Mouse (Mus musculus) heart, adult 9 months (tissue): Measurements from ENCODE around the gene Pecr.
"Not testable (repeated sequence)": the region's sequence is repeated elsewhere in the genome, so short reads cannot be mapped to it uniquely, and the experiment has no call there.

Source experiments
- DNase-seq, 2 experiments: peaks; one replicate each; pipeline ENCODE4 v3.0.0; 2022; ENCODE audit warnings: low spot score in 2 of 2

Gene Pecr

DNA sequence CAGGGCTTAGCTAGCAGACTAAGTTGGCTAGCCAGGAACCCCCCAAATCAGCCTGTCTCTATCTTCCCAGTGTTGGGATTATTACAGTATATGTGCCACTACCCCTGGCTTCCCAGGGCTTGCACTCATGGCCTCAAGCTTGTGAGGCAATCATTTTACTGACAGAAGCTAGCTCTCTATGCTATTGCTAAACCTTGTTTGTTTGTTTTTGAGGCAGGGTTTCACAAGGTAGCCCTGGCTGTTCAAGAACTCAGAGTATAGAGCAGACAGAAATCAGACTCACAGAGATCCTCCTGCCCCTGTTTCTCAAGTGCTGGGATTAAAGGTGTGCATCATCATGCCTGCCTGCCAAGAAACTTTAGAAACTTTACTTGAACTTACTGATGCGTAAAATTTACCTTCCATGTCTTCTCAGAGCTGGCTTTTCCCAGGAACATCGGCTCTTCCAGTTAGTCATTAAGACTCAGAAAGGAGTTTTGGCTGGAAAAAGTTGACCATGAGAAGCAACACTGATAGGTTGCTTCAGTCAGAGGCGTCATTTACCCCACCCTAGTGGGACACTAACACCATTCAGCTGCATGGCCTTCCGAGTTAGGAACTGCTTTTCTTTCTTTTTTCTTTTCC, 4.5 kb upstream of the Pecr start:
- DNase-seq: no peak

DNA sequence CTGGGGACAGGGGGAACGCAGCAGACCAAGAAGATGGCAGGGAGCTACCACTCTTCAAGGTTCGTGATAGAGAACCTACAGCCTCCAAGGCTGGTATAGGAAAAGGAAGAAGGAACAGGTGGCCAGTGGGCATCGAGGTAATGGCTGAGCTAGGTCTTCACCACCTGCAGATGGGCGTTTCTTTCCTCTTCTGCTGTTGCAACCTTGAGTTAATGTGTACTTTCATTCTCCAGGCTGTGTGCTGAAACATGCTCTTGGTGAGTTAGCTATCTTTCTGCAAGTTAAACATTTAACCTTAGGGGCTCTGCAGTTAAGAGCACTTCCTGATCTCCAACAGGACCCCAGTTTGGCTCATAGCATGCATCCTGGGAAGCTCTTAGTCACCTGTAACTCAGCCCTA, 3.8 kb upstream of the Pecr start:
- DNase-seq: no peak

DNA sequence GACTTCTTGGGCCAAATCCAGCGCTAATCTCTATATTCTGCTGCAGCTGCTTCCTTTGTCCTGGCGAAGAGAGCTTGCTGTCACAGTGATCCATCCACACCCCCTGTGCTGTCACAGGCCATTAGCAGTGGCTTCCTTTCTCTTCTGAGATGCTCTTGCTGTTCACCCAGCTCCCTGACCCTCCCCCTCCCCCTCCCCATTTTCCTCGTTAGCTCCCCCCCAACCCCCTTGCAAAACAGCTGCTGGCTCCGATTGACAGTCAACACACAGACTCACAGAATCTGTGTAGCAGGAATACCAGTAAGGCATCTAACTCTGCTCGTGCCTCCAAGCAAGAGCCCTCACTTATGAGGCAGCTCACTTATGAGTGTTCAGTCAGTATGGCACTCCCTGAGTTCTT, 2.8 kb upstream of the Pecr start:
- DNase-seq: no peak

DNA sequence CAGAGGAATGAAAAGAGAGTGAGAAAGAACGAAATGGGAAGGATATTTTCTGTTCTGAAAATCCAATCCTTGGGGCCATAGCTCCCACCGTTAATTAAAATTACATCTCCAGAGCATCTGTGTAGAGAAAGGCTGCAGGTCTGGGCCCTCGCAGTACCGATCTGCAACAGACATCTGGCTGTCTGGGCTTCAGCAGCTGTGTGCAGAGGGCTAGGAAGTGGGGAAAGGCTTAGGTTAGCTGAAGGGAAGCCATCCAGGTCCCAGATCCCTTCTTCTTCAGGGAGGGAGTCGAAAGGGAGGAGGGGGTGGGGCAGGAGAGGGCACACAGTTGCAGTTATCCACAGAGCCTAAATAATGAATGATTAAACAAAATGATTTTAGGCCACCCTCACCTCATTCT, 425 bp upstream of the Pecr start:
- no peak for DNase-seq

DNA sequence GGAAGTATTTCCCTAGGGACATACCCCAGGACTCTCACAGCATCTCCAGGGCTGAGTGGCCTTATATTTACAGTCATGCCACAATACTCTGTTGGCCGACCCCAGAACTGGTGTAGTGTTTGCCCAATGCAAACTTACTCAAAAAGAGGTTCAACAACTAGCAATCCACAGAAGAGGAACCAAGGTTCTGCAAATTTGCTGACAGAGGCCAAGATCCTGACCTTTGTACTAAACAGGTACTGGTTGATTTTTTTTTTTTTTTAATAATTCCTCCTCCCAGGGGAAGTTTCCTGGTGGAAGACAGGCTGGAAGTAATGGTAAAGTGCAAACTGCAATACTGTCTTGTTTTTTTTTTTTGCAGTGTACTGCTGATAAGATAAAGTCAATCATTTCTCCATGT, 1.5 kb downstream of the Pecr start:
- DNase-seq: no peak

DNA sequence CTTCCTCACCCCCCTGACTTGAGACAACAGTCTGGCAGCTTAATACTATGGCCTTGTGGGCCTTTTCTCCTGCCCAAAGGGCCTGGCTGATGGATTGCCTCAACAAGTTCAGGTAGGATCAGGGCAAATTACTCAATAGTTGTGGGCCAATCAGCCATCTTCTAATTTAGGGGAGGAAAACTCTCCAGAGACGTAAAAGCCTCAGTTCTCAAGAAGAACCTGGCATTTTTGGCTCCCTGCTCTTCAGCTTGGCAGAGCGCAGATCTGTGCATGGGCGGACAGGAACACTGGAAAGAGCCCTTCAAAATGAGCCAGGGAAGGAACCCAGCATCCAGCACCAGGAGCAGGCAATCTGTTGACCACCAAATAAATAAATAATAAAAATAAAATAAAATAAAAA, 6.0 kb downstream of the Pecr start:
- DNase-seq: no peak

DNA sequence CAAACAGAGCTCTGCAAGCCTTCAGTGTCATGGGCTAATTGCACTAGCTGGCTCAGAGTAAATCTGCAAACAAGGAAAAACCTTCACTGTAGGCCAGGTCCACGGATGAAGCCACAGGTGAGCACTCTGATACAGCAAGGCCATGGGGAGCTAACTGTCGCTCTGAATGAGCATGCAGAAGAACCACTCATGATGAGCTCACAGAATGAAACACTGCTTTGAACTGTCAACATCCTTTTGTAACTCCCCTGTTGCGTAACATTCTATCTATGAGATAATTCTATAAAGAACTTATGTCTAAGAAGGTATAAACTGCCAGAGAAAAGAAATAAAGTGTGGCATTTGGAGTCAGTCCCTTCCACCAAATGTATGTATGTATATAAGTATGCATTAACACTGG, 21.0 kb downstream of the Pecr start:
- DNase-seq: no peak

DNA sequence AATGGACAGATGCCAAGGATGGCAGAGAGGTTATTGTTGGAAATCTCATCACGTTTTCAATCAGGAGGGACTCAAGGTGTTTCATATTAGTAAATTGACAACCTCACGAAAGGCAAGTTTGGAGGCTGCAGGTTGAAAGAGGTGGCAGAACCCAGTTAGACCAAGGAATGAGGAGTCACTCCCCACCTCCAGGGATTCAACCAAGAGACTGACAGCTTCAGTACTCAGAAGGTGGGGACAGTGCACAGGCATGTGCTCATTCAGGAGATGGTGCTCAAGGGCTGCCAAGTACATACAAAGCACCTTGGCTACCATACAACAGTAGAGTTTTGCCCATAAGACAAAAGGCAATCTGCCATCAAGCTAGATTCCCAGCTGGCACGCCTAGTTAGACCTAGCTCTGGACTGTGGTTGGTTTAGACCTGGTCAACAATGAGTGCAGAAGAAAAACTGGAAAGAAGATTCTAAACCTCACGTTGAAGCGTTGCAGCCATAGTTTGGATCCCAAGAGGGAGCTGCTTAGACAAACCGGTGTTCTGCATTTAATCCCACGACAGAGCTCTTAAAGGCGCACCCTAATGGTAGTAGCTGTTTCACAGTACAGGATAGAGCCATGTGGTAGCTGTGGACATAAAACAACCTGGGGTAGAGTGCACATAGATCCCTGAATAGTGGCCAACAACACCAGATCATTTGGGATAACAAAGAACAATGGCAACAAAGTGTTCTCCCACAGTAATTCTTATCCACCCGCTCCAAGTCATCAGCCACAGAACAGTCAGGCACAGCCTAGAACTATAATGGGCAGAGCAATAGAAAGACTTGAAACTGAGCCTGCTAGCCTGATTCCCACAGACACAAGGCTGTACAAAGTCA, 27.5 kb downstream of the Pecr start:
- DNase-seq: no peak

DNA sequence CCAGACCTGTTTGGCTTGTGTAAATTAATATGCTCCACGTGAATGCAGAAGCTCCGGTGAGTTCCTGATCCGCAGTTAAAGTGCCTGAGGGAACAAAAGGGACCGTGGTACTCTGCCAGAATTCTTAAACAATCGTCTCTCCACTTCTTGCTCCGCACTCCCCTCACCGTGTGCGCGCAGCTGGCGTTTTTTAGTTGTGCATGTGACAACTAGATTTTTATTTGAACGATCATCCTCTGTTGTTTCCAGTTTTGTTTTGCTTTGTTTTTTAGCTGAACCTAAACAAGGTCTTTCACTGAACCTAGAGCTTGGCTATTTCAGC, 28.3 kb downstream of the Pecr start:
- no peak for DNase-seq

DNA sequence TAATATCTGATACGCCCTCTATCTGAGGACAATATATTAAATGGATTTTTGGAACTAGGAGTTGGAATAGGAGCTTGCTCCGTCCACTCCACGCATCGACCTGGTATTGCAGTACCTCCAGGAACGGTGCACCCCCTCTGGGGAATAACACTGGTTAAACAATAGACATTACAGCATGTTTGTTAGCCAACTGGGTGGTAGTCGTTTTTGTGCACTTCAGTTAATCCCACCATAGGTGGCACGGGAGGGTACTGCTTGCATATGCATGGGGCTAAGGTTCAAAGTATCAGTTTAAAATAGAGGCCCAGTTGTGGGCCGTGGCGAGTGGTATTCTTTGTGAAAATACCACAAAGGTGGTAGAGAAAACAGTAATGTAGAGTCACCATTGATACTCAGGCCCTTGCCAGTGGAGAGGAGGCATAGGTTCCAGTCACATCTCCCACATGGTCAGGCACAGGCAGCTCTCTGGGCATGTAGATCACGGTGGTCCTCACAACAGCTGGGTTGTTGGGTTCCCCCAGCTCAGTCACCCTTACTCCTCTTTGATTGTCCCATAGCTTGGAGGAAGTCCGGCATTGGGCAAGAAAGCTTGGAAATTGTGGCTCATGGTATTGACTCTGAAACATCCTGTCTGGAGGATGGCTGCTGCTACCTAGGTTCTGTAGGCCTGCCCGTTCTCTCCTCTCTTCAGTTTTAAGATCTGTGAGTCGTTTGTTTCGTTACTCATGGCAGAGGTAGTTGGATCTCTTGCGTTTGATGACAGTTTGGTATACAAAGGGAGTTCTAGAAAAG, 28.9 kb downstream of the Pecr start:
- peak; percentile 18 to 63 for DNase-seq

DNA sequence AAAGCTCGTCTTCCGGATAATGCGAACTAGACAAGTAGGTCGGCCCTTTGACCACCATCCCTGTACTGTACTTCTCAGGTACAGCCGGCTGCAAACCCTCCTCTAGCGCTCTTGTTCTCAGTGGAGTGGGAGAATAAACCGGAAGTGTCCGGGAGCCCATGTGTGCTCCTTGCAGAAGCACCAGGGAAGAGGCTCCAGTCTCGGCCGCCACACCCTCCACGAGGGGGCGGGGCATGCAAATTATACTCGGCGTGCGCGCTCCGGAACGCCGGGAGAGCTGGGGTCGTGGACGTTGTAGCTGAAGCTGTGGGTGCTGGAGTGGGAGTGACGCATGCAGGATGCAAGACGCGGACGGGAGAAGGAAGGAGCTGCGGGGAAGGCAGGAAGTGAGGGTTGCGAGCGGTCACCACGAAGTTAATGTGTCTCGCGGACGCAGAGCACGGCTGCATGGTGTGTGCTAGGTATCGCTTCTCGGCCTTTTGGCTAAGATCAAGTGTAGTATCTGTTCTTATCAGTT, 29.5 kb downstream of the Pecr start:
- DNase-seq: peak; percentile 80 to 88

DNA sequence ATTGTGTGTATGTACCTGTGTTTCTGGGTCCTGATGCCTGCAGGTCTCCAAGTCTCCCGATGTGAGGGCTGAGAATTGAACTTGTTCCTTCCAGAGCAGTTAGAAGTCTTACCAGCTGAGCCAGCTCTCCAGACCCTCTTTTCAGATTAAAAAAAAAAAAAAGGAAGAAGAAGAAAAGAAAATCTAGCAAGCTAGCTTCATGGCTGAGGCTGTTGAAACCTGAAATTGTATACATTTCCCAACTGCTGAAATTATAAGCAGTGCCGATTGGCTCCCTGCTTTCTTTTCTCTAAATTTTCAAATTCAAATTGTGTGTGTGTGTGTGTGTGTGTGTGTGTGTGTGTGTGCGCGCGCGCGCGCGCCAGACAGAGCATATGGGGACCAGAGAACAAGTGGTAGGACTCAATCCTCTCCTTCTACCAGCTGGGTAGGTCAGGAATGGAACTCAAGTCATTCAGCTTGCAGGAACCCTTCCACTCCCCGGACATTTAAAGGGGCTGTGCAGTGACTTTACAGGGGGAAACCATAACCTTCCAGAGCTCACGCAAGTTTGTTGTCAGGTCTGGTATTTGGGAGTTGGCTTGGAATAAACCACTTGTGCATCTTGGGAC, 30.1 kb downstream of the Pecr start:
- DNase-seq: no peak

DNA sequence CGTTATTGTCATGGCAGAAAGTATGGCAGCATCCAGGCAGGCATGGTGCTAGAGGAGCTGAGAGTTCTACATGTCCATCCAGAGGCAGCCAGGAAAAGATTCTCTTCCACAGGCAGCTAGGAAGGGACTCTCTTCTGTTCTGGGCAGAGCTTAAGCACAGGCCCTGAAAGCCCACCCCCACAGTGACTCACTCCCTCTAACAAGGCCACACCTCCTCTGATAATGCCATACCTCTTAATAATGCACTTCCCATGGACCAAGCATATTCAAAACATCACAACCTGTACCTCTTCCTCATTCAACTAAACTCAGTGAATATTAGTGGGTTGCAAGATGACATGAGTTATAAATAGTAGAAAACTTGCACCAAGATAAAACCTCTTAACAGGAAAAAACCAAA, 32.3 kb downstream of the Pecr start:
- no peak for DNase-seq

DNA sequence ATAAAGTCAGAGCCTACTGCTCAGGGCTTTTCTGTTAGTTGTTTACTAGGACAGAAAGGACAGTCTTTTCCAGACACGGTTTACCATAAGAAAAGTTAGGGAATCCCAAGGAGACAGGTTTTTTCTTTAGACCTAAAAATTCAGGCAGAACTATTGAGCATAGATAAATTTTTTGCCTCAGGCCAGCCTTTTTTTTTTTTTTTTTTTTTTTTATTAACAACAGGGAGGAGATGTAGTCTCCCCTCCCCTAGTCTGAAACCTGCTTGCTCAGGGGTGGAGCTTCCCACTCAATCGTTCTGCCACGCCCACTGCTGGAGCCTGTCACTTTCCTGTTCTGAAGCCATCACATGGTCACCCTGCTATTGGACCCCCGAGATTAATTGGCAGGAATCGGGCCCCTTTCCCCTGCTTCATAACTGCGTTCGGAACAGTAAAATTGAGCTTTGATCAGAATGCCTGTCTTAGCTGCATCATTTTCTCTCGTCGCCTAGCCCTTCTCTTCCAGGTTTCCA, 35.8 kb downstream of the Pecr start:
- not testable (repeated sequence) for DNase-seq

DNA sequence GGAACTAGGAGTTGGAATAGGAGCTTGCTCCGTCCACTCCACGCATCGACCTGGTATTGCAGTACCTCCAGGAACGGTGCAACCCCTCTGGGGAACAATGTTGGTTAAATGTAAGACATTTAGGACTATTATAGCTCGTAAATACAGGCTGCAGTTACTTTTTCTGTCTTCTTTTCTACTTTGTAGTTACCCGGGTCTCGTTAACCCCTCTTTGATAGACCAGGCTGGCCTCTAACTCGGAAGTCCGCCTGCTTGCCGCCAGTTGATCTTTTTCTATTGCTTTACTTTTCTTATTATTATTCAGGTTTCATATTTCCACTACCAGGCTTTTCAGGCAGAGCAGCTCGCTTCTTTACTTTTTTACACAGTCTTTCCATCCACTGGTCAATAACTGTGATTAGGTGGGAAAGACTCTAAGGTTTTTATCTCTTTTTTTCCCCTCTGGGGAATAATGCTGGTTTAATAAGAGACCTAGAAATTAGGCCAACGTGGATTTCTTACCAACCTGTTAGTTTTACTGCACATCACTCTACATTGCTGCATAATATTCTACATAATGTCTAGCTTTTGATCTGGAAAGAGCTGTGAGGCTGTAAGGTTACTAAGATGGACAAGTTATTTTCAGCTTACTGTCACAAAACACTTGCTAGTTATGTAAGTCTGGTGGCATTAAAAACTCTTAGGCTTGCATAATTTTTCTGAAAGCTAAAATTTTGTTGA, 39.6 kb downstream of the Pecr start:
- DNase-seq: no peak

DNA sequence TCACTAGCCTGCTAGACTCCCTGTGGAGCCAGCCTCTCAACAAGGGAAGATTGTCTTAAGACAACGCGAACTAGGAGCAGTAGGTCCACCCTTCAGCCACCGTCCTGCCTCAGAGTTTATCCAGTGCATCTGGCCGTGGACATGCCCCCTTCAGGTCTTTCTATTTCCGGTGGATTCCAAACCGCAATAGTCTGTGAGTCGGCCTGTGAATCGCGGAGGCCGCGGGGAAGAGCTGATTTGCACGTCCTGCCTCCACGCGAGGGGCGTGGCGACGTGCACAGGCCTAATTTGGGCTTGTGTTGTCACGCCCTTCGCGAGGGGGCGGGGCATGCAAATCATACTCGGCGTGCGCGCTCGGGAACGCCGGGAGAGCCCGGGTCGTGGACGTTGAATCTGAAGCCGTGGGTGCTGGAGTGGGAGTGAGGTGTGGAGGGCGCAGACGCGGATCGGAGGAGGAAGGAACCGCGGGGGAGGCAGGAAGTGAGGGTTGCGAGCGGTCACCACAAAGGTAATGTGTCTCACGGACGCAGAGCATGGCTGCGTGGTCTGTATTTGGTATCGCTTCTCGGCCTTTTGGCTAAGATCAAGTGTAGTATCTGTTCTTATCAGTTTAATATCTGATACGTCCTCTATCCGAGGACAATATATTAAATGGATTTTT, 40.3 kb downstream of the Pecr start:
- DNase-seq: peak; percentile 89 to 95

DNA sequence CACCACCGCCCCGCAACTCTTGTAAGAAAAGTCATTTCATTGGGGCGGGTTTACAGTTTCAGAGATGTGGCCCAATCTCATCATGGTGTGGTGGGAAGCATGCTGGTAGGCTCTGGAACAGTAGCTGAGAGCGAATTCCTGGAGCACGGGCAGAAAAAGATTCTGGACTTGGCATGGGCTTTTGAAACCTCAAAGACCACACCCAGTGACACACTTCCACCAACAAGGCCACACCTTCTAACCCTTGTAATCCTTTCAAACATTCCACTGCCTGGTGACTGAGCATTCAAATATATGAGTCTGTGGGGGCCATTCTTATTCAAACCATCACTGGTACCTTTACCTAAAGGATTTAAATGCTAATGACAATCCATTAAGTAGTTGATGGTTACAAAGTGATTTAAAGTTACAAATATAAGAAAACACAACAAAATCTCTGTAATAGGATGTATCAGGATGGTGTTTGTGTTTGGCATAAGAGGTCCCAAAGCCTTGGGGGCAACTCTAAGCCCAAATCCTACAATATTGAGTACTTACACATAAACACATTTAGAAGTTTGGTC, 41.5 kb downstream of the Pecr start:
- no peak for DNase-seq

DNA sequence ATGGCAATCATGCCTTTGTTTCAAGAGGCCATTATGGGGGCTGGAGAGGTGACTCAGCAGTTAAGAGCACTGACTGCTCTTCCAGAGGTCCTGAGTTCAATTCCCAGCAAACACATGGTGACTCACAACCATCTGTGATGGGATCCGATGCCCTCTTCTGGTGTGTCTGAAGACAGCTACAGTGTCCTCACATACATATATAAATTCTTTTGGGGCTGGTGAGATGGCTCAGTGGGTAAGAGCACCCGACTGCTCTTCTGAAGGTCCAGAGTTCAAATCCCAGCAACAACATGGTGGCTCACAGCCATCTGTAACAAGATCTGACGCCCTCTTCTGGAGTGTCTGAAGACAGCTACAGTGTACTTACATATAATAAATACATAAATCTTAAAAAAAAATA, 45.0 kb downstream of the Pecr start:
- DNase-seq: not testable (repeated sequence)

DNA sequence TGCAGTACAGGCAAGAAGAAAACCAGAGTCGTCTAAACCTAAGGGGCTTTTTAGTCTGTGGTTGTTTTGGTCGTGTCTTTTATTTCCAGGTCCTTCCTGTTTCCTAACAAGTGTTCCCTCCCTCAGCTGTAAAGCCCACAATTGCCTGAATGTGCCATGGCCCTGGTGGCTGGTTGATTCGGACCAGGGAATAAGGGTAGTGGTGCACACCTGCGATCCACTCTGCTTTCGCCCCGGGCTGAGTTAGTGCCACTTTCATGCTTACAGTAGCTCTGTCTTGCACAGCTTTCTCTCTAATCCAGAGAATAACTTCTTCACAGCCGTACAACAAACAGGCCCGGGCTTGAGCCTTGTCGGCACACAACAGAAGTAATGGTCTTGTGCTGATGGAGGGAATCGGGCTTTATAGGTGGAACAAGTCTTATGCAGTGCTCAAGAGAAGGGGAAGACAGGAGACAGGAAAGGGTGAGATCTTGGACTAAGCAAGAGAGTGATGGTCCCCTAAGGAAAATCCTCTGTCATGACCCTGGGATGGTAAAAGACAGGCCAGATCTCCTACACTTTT, 46.0 kb downstream of the Pecr start:
- DNase-seq: no peak
